Mouse (Mus musculus) WW6 (cell line): ENCODE measurements around the gene 2210010C04Rik.
"Not testable (repeated sequence)": the region's sequence is repeated elsewhere in the genome, so short reads cannot be mapped to it uniquely, and the experiment has no call there.

Experiments used
- DNase-seq: peaks from one replicate; pipeline ENCODE4 v3.0.0-alpha.2; 2013; ENCODE audit warnings: low read depth, low spot score

The 2210010C04Rik gene

DNA sequence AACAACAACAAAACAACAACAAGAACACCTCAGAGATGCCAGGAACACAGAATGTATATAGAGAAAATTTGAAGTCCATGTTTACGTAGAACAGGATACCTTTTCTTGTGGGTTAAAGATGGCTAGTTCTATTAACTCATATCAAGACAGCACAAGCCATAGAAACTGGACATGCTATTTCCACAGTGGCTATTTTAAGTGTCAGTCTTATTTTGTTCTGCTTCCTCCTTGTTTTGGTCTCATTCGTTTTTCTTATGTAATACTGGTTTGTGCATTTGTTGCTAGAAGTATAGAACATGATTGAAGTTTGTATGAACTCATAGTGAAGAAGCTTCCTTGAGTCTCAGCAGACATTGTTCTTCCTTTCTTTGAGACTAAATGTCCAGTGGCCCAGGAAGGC lies 16.2 kb downstream of the 2210010C04Rik start:
- DNase-seq: no peak

DNA sequence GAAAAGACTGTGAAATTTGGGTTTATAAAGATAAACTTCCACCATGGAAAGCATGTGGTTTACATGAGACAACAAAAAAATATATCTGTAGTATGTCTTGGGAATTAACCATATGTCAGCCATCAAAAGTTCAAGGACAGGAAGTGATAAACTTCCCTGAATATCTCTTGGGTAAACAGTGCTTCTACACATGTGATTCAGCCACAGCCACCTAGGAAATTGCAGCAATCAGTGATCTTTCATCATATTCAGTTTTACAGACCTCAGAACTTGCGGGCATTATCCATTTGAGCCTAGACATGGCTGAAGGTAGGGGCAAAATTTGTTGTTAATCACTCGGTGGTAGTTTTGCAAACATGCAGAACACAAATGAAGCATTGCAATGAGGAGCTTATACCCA lies 16.7 kb downstream of the 2210010C04Rik start:
- no peak for DNase-seq

GRCm38 (mm10) chr6:41015065-41015464 lies 20.2 kb downstream of the 2210010C04Rik start:
- no peak for DNase-seq

DNA sequence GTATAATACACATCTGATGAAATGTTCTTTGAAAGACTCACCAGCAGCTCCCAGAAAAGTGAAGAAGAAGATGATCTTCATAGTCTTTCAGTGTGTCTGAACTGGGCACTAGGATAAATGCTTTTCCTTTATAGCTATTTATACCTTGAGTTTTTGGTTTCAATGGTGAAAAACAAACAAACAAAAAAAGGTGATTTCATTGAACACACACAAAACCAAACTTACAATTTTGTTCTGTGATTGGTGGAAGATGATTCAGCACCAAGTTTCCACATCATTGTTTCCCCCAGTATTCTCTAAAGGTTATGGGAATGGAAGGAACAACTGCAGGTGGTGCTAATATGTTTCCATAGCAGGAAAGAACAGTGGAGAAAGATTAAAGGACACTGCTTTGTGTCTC lies 35.9 kb downstream of the 2210010C04Rik start, which contains the start of gene Gm2663:
Gm2663 (minus strand) TSS at position 101 of the 400 bp plus-strand sequence.
- not testable (repeated sequence) for DNase-seq
